Mouse (Mus musculus) erythroblast, adult 5-6 weeks (primary cell): Measurements from ENCODE around the gene Fmnl3. TPM values are rescaled to one million over a fixed set of nuclear protein-coding genes. Genes with fewer than 3 reads are reported as not detected.
A peak's percentile ranks its signal among the peaks of the same experiment; 100 is the strongest.

Experiments used
- ATAC-seq: replicated peaks from 2 replicates; pipeline ENCODE4 v1.8.0; 2016; ENCODE audit warnings: moderate number of reproducible peaks, mild to moderate bottlenecking, moderate TSS enrichment, inconsistent platforms; ENCODE audit not compliant: poor library complexity, low FRiP score, severe bottlenecking
- total RNA-seq, 2 experiments: library from RNA; stranded (forward) in 1 of 2; stranded (reverse) in 1 of 2; fragments of 150-400 nt in 1 of 2; fragments of 200-764, 138-1000 nt in 1 of 2; gene quantifications; 2 replicates each; pipeline versions ENCODE4 v1.2.3 to v1.2.4; 2015 to 2017; ENCODE audit warnings: low replicate concordance in 2 of 2

Fmnl3 gene
- total RNA-seq (2015; ENCODE audit: low replicate concordance) = 1.2 and 3.6 TPM in 2 replicates
- total RNA-seq (2017; ENCODE audit: low replicate concordance) = 3.7 and 4.5 TPM in 2 replicates

DNA sequence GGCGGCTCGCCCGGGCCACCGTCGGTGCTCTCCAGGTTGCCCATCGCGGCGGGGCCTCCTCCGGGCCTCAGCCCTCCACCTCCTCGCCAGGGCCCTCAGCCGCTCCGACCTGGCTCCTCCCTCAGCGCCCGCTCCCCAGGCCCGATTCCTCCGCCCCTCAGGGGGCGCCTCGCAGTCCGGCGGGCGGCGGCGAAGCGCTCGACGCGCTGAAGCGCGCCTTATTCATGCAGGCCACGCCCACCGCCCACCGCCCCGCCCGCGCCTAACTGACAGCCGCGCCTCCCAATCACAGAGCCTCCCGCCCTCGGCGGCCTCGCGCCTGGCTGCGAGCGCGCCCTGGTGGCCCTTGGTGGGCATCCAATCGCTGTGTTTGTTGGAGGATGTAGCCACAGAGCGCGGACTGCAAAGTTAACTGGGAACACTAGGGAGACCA lies at the start of gene Fmnl3:
TSS of gene Fmnl3 (minus strand) at position 224 of the 433 bp plus-strand sequence.
- peak; percentile 84 for ATAC-seq

DNA sequence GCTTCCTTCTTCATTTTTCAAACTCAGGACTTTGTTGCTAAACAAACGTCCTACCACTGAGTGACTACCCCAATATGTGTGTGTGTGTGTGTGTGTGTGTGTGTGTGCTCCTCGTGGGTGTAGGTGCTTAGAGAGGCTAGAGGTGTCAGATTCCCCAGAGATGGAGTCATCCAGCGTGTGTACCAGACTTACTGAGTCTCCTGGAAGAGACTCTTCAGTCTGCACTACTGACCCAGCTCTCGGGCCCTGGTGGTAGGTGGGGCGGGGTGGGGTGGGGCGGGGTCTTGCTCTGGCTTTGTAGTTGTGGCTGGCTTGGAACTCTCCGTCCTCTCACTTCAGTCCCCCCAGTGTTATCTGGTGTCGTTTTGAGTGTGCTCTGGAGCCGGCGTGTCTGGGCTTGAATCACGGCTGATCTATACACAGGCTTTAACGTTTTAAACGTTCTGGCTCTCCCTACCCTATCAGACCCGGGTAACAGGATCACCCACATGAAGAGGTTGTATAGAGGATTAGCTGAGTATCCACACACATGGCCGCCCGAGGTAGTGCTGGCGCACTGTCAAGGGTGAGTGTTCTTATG lies 47.5 kb upstream of the Fmnl3 start:
- no peak for ATAC-seq

DNA sequence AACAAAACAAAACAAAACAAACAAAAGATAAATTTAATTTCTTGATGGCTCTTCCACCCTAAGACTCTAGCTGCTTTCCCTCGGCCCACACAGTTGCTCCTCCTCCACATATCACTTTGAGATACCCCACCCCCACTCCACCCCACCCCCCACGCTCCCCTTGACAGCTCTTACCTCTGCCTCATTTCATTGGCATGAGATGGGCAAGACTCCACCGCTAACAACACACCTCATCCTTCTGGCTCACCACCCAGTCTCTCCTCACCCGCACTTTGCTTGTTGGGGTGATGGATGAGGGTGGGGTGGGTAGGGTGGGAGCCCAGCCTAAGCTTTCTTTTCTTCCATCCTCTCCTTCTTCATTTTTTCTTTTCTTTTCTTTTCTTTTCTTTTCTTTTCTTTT lies 46.7 kb upstream of the Fmnl3 start:
- ATAC-seq = no peak

DNA sequence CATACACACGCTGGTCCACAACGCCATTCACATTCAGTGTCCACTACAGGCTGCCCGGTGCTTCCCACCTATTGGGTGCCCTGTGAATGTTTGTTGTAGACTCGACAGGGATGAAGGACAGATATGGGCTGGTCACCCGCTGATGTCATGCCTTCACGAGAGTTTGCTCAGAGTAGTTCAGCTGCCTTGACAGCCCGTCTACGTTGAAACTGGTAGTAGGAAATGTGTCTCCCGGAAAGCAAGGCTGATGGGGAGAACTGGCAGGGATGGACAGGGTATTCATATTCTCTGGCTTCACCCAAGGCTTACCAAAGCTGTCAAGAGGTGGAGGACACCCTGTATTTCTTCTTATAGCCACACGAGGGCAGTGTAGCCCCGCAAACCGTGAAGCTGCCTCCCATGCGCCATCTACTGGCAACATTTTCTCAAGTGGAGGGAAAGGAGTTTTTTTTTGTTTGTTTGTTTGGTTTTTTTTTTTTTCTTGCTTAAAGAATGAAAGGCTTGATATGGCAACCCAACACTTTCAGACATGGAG lies 46.1 kb upstream of the Fmnl3 start:
- peak; percentile 84 for ATAC-seq

DNA sequence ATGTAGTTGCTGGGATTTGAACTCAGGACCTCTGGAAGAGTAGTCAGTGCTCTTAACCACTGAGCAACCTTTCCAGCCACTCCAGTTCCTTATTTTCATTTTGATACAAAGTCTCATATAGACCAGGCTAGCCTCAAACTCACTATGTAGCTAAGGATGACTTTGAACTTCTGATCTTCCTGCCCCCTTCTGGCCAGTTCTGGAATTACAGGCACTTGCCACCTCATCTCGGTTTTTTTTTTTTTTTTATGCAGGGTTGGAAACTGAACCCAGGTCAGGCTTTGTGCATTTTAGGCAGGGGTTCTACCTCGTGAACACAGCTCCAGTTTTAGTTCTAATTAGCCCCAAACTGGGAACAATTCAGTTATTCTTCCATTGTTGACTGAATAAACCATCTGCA lies 45.5 kb upstream of the Fmnl3 start:
- ATAC-seq = 0 out of 2 replicates have a peak, but pooled peaks have one; percentile 36

DNA sequence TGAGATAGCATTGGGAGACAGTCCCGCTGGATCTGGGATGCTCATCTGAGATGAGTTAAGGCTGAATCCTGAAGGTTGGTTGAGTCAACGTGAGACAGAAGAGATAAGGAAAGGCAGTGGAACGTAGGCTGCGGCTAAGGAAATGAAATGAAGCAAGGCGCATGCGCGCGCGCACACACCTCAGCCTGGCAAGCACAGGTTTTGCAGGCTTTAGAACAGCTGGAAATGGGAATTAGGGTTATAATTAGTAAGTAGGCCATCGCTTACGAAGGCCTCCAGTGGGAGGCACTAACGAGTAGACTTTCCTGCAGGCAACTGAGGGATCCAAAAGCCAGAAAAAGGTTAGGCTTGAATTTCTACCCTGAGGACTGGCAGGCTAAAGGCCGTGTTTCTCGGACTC lies 41.5 kb upstream of the Fmnl3 start:
- ATAC-seq = no peak

DNA sequence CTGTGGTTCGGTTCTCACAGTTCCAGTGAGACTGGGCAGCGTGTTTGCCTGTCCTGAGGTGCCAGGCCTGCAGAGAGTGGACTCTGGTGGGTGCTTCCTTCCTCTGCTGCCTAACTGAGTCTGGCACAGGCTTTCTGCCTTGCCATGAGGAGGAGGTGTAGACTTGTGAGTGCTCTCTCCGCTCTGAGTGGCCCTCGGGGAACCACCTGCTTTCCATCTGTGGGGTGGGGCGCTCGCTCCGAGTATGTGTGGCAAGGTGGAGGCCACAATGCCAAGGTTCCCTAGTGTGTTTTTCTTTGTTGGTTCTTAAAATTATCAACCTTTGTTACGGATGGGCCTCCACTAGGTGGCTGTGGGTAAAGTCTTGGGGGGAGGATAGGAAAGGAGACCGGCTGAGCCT lies 38.6 kb upstream of the Fmnl3 start:
- ATAC-seq = no peak

DNA sequence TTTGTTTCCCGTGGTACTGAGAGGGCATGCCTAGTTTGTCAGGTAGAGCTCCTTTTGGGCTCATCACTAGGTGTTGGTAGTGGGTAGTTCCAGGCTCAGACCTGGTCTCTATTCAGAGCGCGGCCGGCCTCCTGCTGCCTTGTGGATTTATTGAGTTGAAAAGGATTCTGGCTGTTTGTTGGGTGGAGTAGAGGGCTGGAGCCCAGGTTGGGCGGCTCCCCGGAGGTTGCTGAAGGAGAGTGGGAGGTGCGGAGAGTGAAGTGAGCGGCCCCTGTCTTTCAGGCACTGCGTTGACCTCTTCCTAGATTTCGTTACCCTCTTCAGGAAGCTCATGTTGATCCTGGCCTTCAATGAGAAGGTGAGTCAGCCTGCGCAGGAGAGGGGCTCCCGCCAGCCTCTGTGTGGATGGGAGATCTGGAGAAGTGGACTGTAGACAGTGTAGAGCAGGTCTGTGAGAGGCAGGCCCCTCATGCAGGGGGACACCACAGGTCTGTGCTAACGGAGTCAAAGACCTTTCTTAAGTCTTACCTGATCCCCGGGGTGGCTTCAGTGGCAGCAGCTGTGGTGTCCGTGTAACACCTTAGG lies 36.8 kb upstream of the Fmnl3 start:
- ATAC-seq = no peak

DNA sequence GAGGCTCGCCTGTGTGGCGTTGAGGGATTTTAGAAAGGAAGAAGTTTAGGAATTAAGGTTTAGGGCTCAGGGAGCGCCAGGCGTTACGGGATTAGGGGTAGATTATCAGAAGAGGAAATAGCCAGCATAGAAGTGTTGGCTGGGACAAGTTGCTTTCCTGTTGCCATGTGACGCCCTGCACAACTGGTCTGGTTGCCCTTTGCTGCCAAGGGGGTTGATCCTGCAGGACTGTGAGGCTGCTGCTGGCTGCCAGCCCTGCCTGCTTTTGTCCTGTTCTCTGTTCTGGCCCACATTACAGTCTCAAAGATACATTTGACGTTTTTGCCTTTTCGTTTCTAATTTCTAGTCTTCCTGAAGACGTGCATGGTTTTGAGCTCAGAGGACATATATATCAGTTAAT lies 34.9 kb upstream of the Fmnl3 start:
- no peak for ATAC-seq

DNA sequence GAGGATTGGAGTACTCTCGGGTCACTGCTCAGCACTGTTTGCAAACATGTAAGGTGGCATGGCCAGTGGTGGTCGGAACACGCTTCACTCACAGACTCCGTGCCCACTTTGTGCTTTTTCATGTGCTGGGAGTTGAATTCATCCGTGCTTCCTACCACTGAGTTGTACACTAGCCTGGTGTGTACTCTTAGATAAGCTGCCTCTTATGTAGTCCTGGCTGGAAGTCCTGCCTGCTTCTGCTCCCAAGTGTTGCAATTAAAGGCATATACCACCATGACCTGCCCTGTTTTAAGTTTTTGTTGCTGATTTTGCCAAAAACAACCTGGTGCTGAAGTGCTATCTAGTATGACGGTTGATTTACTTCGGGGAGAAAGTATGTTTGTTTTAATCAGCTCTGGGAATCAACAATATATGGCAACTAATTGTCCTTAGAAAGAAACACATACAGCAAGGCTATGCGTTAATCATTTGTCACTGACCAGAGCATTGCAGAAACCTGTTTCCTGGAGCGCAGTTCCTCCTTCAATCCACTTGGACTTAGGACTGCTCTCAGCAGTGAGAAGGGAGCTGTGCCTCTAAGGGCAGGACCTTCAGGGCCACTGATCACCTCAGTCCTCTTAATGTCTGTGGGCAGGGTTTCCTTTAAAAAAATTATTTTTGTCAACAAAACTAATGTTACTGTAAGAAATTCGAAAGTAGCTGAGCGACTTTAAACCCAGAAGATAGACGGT lies 33.0 kb upstream of the Fmnl3 start:
- no peak for ATAC-seq

DNA sequence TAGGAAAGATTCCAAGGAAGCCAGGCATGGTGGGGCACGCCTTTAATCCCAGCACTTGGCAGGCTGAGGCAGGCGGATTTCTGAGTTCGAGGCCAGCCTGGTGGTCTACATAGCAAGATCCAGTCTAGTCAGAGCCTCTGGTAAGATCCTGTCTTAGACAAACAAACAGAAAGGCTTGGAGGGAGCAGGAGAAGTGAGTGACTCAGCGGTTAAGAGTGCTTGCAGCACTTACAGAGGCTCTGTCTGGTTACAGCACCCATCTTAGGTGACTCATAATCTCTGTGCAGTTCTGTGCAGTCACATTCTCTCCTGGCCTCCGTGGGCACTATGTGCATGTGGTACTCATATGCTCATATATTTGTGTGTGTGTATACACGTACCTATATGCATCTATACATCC lies 30.3 kb upstream of the Fmnl3 start:
- no peak for ATAC-seq

DNA sequence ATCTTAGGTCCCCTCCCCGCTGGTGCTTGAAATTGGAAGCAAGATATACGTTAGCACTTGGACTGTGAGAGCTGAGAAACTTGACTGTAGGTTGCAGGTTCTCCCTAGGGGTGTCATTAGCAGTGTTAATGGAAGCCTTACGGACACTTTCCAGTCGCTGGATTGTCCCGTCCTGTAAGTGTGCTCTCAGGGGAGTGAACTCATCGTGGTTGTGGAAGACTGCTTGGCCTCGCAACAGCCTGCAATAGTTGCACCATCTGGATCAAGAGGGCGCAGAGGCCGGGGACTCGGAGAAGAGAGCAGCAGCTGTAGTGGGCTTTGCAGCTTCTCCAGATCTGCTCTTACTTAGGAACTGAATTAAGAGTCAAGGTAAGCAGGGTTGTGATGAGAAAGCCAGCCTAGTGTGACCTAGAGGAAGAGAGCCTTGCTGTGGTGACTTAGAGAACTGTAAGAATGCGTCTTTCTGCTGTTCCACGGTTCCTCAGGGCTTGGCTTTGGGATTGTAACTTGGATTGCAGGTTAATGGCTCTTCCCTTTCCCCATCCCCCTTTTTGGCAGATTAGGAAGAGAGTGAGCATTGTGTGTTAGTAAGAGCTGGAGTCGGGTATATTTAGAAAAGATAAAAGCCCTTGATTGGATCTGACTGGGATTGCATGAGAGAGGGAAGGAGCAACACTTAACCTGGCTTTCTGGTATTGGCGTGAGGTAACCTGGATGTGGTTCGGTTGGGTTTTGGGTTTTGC lies 29.4 kb upstream of the Fmnl3 start:
- ATAC-seq = no peak

DNA sequence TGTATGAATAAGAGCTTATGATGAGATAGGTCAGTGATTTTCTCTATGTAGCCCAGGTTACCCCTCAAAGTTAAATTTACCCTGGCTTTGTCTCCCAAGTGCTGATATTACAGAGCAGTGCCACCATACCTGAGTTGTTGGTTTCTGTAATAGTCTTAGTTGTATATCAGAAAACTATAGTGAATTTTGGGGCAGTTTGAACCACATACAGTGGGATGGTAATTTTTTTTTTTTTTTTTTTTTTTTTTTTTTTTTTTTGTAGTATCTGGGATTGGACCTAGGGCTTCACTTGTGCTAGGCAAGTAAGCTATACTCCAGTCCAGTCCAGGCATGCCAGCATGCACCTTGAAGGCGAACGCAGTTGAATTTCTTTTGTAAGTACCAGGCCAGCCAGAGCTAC lies 27.3 kb upstream of the Fmnl3 start:
- no peak for ATAC-seq

DNA sequence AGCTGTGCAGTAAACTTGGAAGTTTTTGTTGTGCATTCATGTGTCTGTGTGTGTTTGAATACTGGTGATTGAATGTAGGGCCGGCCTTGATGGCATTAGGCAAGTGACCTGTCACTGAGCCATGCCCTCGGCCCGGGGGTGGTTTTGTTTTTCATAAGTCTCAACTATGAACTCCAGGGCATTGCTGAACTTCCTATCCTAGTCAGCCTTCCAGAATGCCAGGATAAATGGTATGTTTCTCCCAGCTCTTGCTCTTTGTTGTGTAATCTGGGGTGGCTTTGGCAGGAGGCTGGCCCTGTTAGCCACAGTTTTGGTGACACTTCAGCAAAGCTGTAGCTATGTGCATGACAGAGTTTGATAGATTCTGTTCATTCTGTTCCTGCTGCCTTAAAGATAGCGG lies 26.6 kb upstream of the Fmnl3 start:
- ATAC-seq = no peak

DNA sequence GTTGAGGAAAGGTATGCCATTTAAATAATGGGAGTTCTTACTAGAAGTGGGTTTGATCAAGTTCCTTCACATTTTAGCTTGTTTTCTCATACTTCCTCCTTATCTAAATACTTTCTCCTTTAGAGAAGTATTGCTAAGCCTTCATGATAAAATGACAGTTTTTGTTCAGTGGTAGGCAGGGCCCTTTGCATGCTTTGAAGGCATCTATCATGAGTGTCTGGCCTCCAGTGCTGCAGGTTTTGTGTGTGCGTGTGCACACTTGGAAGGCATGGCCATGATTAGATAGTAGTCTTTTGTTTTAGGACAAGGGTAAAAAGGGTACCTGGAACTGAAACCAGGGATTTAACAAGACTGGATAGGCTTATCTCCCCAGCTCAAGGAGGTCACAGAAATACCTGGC lies 26.2 kb upstream of the Fmnl3 start:
- ATAC-seq = no peak

DNA sequence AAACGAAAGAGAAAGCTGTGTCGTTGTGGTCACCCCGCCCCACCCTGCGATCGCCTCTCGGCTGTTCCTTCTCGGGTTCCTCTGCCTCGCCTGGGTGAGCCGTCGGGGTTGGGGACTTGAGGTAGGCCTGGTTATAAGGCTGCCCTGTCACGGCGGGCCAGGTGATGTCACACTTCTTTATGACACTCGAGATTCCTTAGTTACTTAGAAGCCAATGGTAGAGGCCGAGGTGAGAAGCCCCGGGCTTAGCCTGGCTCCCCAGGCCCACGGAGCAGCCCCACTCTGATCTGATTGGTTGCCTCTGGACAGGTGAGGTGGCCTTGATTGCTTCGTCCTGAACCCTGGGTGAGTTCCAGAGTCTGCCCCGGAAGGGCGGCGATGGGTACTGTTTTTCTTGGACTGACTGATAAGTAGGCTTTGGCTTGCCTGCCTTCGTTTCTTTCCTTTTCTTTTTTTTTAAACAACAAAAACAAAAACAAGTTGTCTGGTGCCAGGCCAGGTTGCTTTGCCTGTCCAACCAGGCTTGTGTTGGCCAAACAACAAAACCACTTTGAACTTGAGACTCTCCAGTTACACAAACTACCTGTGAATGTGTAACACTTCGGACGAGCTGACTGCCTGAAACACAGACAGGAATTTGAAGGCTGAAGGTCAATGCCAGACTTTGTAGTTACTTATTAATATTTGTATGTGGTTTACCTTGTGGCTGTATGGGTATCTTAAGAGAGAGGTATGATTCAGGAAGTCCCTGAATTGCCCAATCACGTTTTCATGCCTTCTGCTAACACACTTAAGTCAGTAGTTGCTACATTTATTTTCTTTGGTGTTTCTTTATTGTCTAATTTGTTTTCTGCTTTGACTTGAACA lies 23.3 kb upstream of the Fmnl3 start:
- ATAC-seq = peak; percentile 65

DNA sequence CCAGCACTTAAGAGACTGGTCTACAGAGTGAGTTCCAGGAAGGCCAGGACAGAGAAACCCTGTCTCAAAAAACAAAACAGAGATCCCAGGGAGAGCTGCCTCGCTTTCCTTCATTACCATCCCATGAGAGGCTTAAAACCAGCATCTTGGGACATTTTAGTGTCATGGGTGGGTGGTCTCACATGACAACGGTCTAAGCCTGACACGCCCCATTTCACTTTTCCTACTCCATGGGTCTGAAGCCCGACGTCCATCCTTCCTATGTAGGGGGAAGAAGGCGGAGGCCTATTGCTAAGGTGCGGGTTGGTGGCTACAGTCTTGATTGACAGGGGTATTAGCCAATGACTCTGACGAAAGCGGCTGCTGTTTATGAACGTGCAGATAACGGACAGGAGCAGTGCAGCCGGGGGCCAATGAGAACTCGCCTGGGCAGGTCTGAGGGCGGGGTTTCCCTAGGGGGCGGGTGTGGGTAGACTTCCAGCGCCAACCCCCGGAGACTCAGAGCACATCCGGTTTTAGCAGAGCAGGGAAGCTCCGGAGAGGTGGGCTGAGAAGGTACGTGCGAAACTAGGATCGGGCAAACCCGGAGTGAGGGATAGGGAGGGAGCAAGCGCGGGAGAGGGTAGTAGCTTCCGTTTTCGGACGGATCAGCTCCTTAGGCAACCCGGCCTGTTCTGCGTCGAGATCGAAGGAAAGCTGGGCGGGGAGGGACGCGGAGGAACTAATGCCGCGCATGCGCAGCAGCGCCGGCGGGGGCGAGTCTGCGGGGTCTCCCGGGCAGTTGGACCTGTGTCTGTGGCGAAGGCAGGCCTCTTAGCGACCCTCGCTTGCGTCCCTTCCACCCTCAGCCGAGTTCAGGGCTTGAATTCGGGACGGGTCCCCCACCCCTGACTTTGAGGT lies 22.5 kb upstream of the Fmnl3 start, which contains the start of gene Tmbim6:
TSS of gene Tmbim6 (plus strand) at position 397 of the 900 bp plus-strand sequence.
- ATAC-seq = peak; percentile 89

DNA sequence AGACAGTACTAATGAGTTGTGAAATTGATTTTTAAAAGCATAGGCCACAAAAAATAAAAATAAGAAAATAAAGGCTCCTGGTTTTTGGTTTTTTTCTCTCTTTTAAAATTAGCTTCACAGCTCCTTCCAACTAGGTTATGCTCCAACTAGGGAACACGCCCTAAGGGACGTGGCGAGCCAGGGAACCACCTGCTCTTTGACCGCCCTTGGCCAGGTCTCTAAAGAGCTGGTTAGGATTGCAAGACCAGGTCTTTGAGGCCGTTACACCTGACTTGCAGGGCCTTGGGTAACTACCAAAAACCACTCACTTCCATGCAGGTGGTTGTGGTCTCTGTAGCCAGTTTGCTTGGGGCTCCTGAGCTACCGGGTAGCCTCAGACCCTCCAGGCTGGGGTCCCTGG lies 21.7 kb upstream of the Fmnl3 start:
- ATAC-seq = no peak
